Mouse (Mus musculus): ENCODE results near the gene Spata31d1c.

DNA sequence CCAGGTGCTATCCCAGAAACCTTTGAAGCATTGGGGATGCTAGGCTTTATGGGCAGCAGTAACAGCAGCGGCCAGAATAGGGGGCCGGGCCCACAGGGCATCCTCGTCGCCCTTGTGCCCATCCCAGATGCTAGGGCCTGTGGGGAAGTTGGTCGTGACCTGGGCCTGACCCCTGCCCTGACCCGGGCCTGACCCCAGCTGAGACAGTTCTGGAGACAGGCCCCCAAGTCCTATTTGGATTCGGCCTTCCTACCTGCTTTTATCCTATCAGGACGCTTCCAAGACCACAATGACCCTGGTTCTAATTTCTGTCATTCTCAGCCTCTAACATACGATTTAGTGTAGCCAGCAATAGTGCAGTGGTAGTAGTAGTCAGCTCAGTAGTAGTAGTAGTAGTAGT, 19.8 kb downstream of the Spata31d1c start, which contains the start of gene Prss47:
- TF ChIP-seq CTCF (IDR thresholded peaks at IDR 0.05; ENCODE audit: borderline replicate concordance, insufficient read depth, low read depth, low read length) (no peak), POLR2A (IDR thresholded peaks at IDR 0.05; ENCODE audit: borderline replicate concordance, insufficient read depth, low read length) (no peak)
